ENCODE assay signal across 11 mouse cellular contexts in the genomic region with DNA sequence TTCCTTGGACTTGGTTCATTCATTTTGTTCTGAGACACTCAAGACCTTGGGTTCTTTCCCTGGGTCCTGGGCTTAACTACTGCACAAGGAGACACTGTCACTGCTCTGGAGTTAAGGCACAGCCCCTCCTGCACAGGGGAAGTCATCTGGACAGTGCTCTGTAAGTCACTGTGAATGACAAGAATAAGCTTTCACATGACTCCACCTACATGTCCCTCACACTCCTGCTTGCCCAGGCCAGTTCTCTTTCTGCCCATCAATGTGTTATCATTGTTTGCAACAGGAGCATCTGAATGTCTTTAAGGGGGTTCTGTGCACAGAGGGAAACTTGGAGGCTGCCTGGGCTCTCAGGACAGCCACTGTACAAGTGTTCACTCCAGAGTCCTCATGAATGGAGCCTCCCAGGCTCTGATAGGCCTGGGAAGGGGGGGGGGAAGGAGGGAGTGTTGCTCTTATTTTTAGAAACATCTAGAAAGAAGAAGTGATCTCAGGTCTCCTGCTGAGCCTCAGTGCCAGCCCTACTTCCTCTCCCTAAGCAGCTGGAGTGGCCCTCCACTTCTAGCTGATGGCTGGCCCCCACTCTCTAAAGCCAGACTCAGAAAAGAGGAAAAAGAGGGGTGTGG. TPM values are rescaled to one million over a fixed set of nuclear protein-coding genes. Genes with fewer than 3 reads are reported as not detected.
DNase-seq lines count a peak whose midpoint lies in the region; ATAC-seq and TF ChIP-seq lines count a peak whose summit lies in the region.
"Had no signal": no experiment of that assay in that cellular context is flagged by ENCODE, and none has a peak within 500 bp of the region (broad histone marks: within the 10 kb centered on the region; RNA-seq: fewer than 3 reads in every experiment).

No protein-coding gene starts in this region.

- H3K4me1 ChIP-seq in bone marrow, adult 2 months (ENCODE audit: control insufficient read depth, insufficient read depth, low read length): peaks cover 11% of the 10 kb centered on the region
- peaks cover 60% of the 10 kb centered on the region for H3K4me1 ChIP-seq in heart, embryonic 16.5 days (ENCODE audit: control insufficient read depth, insufficient read depth, low read length)
- H3K4me1 ChIP-seq in hindbrain, embryonic 12.5 days: no peaks in the 10 kb centered on the region; the same call in 1 of the 2 replicates
- H3K4me1 ChIP-seq: midbrain, embryonic 10.5 days had no signal

- peaks cover 3% of the 10 kb centered on the region; the same call in 1 of the 2 replicates for H3K36me3 ChIP-seq in heart, embryonic 16.5 days (ENCODE audit: control insufficient read depth, insufficient read depth)
- H3K36me3 ChIP-seq in hindbrain, embryonic 12.5 days: no peaks in the 10 kb centered on the region
- H3K36me3 ChIP-seq: midbrain, embryonic 10.5 days had no signal

- peak overlapping the region; percentile 38 for H3K27ac ChIP-seq in bone marrow, adult 2 months (ENCODE audit: control insufficient read depth, insufficient read depth, low read depth, low read length, poor library complexity)
- peak overlapping the region; percentile 65 for H3K27ac ChIP-seq in heart, embryonic 16.5 days (ENCODE audit: low read length)
- no peak overlapping the region for H3K27ac ChIP-seq in hindbrain, embryonic 12.5 days
- H3K27ac ChIP-seq: hindbrain, postnatal 0 days; midbrain, embryonic 10.5 days had no signal

- H3K27me3 ChIP-seq in heart, embryonic 16.5 days (ENCODE audit: control insufficient read depth, insufficient read depth, low read length): no peaks in the 10 kb centered on the region
- H3K27me3 ChIP-seq in hindbrain, embryonic 12.5 days: no peaks in the 10 kb centered on the region
- H3K27me3 ChIP-seq: Patski had no signal

- no peaks in the 10 kb centered on the region for H3K9me3 ChIP-seq in heart, embryonic 16.5 days (replicated peaks; ENCODE audit: control insufficient read depth, low read length)
- H3K9me3 ChIP-seq in hindbrain, embryonic 12.5 days (replicated peaks): no peaks in the 10 kb centered on the region
- H3K9me3 ChIP-seq: midbrain, embryonic 10.5 days had no signal

- no peak for TF ChIP-seq POLR2A in bone marrow, adult 2 months (IDR thresholded peaks at IDR 0.05; ENCODE audit: borderline replicate concordance, control insufficient read depth, low read depth, low read length)

- H3K4me3 ChIP-seq in bone marrow, adult 2 months (replicated peaks; ENCODE audit: control insufficient read depth, low read depth, low read length): no peak overlapping the region
- no peak overlapping the region for H3K4me3 ChIP-seq in heart, embryonic 16.5 days (ENCODE audit: low read length)
- no peak overlapping the region for H3K4me3 ChIP-seq in hindbrain, embryonic 12.5 days
- H3K4me3 ChIP-seq: erythroblast, embryonic 14.5 days; midbrain, embryonic 10.5 days had no signal

- H3K9ac ChIP-seq in heart, embryonic 16.5 days (ENCODE audit: low read length): peak overlapping the region; percentile 55; the same call in 1 of the 2 replicates
- no peak overlapping the region for H3K9ac ChIP-seq in hindbrain, embryonic 12.5 days

- intact Hi-C loops in left cerebral cortex, postnatal 14 days (cut with DNase I): no loop called here

- no peak overlapping the region for H3K4me2 ChIP-seq in heart, embryonic 16.5 days (ENCODE audit: low read depth, low read length)
- H3K4me2 ChIP-seq in hindbrain, embryonic 12.5 days (replicated peaks): no peak overlapping the region

- TF ChIP-seq CTCF in bone marrow, adult 2 months (IDR thresholded peaks at IDR 0.05; ENCODE audit: control insufficient read depth, insufficient read depth, low read length): no peak

- ATAC-seq in heart, embryonic 16.5 days (replicated peaks; ENCODE audit: extremely low read depth, insufficient read depth, low FRiP score): peak; percentile 81
- peak; percentile 80 for ATAC-seq in monocyte, adult 5-6 weeks (replicated peaks; ENCODE audit: insufficient number of reproducible peaks, low FRiP score, low TSS enrichment, poor library complexity, severe bottlenecking)
- no peak for ATAC-seq in hindbrain, embryonic 12.5 days (ENCODE audit: low FRiP score)
- ATAC-seq: hindbrain, postnatal 0 days; Patski had no signal

- DNase-seq in left cerebral cortex, postnatal 14 days (ENCODE audit: low spot score in 2 of 2): peak; percentile 17 to 25
- DNase-seq in left cerebral cortex, adult 18-20 months (ENCODE audit: low spot score in 2 of 2): no peak
- DNase-seq in embryo, embryonic 10 days (ENCODE audit: low spot score): no peak

RNA-seq across cellular contexts. Expression of gene Ehd4, which starts 19.8 kb away (rescaled TPM):
- 10 to 100 TPM; 11.6 TPM for total RNA-seq in left cerebral cortex, postnatal 14 days (2021)
- 10 to 100 TPM; 14.5 TPM for total RNA-seq in left cerebral cortex, adult 18-20 months (2021)
- polyA plus RNA-seq in bone marrow, adult 2 months (2011; ENCODE audit: insufficient read depth, insufficient read length, low replicate concordance, missing spikeins): 15.4 and 23.7 TPM in 2 replicates
- polyA plus RNA-seq in heart, embryonic 16.5 days (2015; fragmentation: Nextera tagmentation; extraction: Ambion mirVana): 163 and 195 TPM in 2 replicates
- total RNA-seq in monocyte, adult 5-6 weeks (2017): 102 to 129 TPM (median 116 TPM) in 3 replicates
- polyA plus RNA-seq in hindbrain, embryonic 12.5 days (2016; fragmentation: Nextera tagmentation; extraction: Ambion mirVana): 17.2 and 21.8 TPM in 2 replicates

Comparison
In these comparisons a context has a peak if more than half of its experiments do, and no peak if none do; other contexts are left out.
1. DNase-seq: peak in left cerebral cortex, postnatal 14 days (2 of 2); none in left cerebral cortex, adult 18-20 months (0 of 2) and embryo, embryonic 10 days (single experiment).